ENCODE assay signal across 8 mouse cellular contexts in the genomic region with DNA sequence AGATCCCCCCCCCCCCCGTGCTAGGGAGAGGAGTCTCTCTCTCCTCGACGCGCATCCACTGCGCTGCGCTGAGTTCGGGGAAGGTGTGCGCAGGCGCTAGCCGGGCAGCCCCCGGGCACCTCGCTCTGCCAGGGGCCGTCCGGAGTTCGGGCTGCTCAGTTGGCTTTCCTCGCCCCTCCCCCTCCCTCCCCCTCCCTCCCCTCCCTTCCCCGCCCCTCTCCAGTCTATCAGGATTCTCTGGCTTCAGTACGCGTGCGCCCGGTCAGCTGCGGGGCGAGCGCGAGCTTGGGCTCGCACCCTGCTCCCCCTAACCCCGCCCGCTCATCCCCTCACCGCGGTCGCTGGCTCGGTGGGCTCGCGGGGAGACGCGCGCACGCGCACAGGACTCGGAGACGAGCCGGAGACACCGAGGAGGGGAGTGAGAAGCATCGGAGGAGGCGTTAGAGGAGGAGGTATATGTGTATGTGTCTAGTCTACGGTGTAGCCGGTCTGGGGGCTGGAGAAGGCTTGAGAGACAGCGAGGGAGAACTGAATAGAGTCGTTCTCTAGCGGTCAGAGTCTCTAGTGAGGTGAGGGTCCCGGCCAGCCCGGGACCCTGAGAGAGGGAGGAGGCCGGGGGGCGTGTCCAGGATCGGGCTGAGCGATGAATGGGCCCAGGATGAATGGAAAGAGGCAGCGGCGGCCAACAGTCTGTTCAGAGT. TPM values are rescaled to one million over a fixed set of nuclear protein-coding genes. Genes with fewer than 3 reads are reported as not detected.
DNase-seq lines count a peak whose midpoint lies in the region; ATAC-seq and TF ChIP-seq lines count a peak whose summit lies in the region.

No protein-coding gene starts in this region.

- peak; percentile 67 for DNase-seq in ES-E14 (ENCODE audit: low read depth, low spot score)
- peak; percentile 81 for DNase-seq in cerebellum, adult 11-12 months
- peak; percentile 1 for DNase-seq in heart, postnatal 25 days (ENCODE audit: low spot score)
- DNase-seq in layer of hippocampus, adult 8-10 months (ENCODE audit: low spot score in 2 of 2): peak; percentile 53 to 54
- peak; percentile 92 for DNase-seq in lung, embryonic 14.5 days
- peak; percentile 86 for DNase-seq in retina, embryonic 14.5 days (ENCODE audit: low spot score)
- DNase-seq in urinary bladder, postnatal 25 days (ENCODE audit: low spot score): peak; percentile 14

- H3K27me3 ChIP-seq in forebrain, embryonic 16.5 days (replicated peaks; ENCODE audit: control insufficient read depth, insufficient read depth, low read length): no peaks in the 10 kb centered on the region
- H3K27me3 ChIP-seq in lung, embryonic 14.5 days (ENCODE audit: insufficient read depth, low read length): no peaks in the 10 kb centered on the region

- in situ Hi-C loops in ES-E14 (cut with MboI; ENCODE audit: low sequenced_read_pairs in 2 of 2, unreplicated experiment in 2 of 2): no loop called here

- H3K4me2 ChIP-seq in forebrain, embryonic 16.5 days (ENCODE audit: low read length): peak overlapping the region; percentile 64
- peak overlapping the region; percentile 63 for H3K4me2 ChIP-seq in lung, embryonic 14.5 days

- H3K27ac ChIP-seq in ES-E14 (ENCODE audit: insufficient read depth, low read depth, low read length, poor library complexity, severe bottlenecking): peak overlapping the region; percentile 60
- H3K27ac ChIP-seq in forebrain, embryonic 16.5 days (ENCODE audit: low read length): peak overlapping the region; percentile 93
- peak overlapping the region; percentile 73 for H3K27ac ChIP-seq in lung, embryonic 14.5 days (ENCODE audit: low read depth)

- no peaks in the 10 kb centered on the region for H3K4me1 ChIP-seq in ES-E14 (ENCODE audit: control insufficient read depth in 2 of 2, insufficient read depth in 2 of 2, low read length in 2 of 2, poor library complexity in 1 of 2)
- H3K4me1 ChIP-seq in forebrain, embryonic 16.5 days (replicated peaks; ENCODE audit: control insufficient read depth, insufficient read depth, low read length): peaks cover 5% of the 10 kb centered on the region; the same call in 1 of the 2 replicates
- H3K4me1 ChIP-seq in lung, embryonic 14.5 days (ENCODE audit: insufficient read depth): no peaks in the 10 kb centered on the region

- ATAC-seq in forebrain, embryonic 16.5 days: peak; percentile 94
- peak; percentile 93 for ATAC-seq in lung, embryonic 14.5 days (ENCODE audit: insufficient read depth)

- H3K4me3 ChIP-seq in ES-E14 (ENCODE audit: insufficient read depth in 1 of 2, low read depth in 1 of 2, low read length in 2 of 2, poor library complexity in 1 of 2, severe bottlenecking in 1 of 2): peak overlapping the region; percentile 84 to 100
- peak overlapping the region; percentile 52 for H3K4me3 ChIP-seq in forebrain, embryonic 16.5 days (replicated peaks; ENCODE audit: low read length)
- peak overlapping the region; percentile 47 for H3K4me3 ChIP-seq in lung, embryonic 14.5 days (ENCODE audit: low read depth, low read length)

- no peaks in the 10 kb centered on the region for H3K9me3 ChIP-seq in ES-E14 (ENCODE audit: control insufficient read depth, insufficient read depth, low read depth, low read length)
- H3K9me3 ChIP-seq in forebrain, embryonic 16.5 days (ENCODE audit: control insufficient read depth, low read length): no peaks in the 10 kb centered on the region
- no peaks in the 10 kb centered on the region for H3K9me3 ChIP-seq in lung, embryonic 14.5 days (ENCODE audit: low read depth, low read length)

- TF ChIP-seq CTCF in lung, embryonic 14.5 days (IDR thresholded peaks at IDR 0.05; ENCODE audit: low read depth): no peak

- intact Hi-C loops in heart, postnatal 25 days (cut with DNase I): no loop called here

- H3K36me3 ChIP-seq in ES-E14 (ENCODE audit: control insufficient read depth, insufficient read depth, low read length, poor library complexity, severe bottlenecking): no peaks in the 10 kb centered on the region
- no peaks in the 10 kb centered on the region for H3K36me3 ChIP-seq in forebrain, embryonic 16.5 days (ENCODE audit: control insufficient read depth, insufficient read depth)
- no peaks in the 10 kb centered on the region for H3K36me3 ChIP-seq in lung, embryonic 14.5 days (ENCODE audit: insufficient read depth)

- peak overlapping the region; percentile 81 for H3K9ac ChIP-seq in ES-E14 (ENCODE audit: insufficient read depth, low read depth, low read length, poor library complexity, severe bottlenecking)
- H3K9ac ChIP-seq in forebrain, embryonic 16.5 days (replicated peaks; ENCODE audit: low read depth, low read length): peak overlapping the region; percentile 69
- peak overlapping the region; percentile 42; the same call in 1 of the 2 replicates for H3K9ac ChIP-seq in lung, embryonic 14.5 days

- 23% methylated on average over 43 of the region's 58 CpGs for WGBS in forebrain, embryonic 16.5 days
- 7% methylated on average over 50 of the region's 58 CpGs for WGBS in lung, embryonic 14.5 days

TF ChIP-seq in ES-E14, 5 proteins besides CTCF, POLR2A, EP300 and RAD21:
- TF ChIP-seq ZNF384 (IDR thresholded peaks at IDR 0.05; ENCODE audit: low read depth, low read length) (no peak), HCFC1 (IDR thresholded peaks at IDR 0.05; ENCODE audit: borderline replicate concordance, insufficient read depth, low read length) (no peak)

RNA-seq across cellular contexts. Expression of a gene that starts 28.5 kb away (rescaled TPM):
- 24.9 and 31.9 TPM in 2 replicates for total RNA-seq in ES-E14 (2012; rRNA removed)
- 13.8 and 17.0 TPM in 2 replicates for polyA plus RNA-seq in forebrain, embryonic 16.5 days (2015; fragmentation: Nextera tagmentation; extraction: Ambion mirVana)
- under 1 TPM; 0.10 to 0.17 TPM for total RNA-seq in heart, postnatal 25 days (2021)
- 10 to 100 TPM; 36.4 to 48.3 (median 43.5) TPM for total RNA-seq in layer of hippocampus, adult 8-10 months (2022)
- polyA plus RNA-seq in lung, embryonic 14.5 days (2014; fragmentation: Nextera tagmentation; extraction: Ambion mirVana): 3.0 and 3.8 TPM in 2 replicates

Comparison
In these comparisons a context has a peak if more than half of its experiments do, and no peak if none do; other contexts are left out.
1. Peak in every context shown above with its lines: DNase-seq, ATAC-seq, H3K4me3 ChIP-seq and H3K27ac ChIP-seq.
2. DNase-seq: peak in every context shown above with its lines; median percentile 92 in lung, embryonic 14.5 days; 86 in retina, embryonic 14.5 days; 81 in cerebellum, adult 11-12 months; 67 in ES-E14; 54 in layer of hippocampus, adult 8-10 months; 14 in urinary bladder, postnatal 25 days; 1 in heart, postnatal 25 days.
3. RNA of a gene that starts 28.5 kb away (total RNA-seq): 36.4 to 48.3 TPM in layer of hippocampus, adult 8-10 months and 24.9 to 31.9 TPM in ES-E14; 0.10 to 0.17 TPM in heart, postnatal 25 days; every median in the first group is over 10 times any median in the second.